In the genomic region with DNA sequence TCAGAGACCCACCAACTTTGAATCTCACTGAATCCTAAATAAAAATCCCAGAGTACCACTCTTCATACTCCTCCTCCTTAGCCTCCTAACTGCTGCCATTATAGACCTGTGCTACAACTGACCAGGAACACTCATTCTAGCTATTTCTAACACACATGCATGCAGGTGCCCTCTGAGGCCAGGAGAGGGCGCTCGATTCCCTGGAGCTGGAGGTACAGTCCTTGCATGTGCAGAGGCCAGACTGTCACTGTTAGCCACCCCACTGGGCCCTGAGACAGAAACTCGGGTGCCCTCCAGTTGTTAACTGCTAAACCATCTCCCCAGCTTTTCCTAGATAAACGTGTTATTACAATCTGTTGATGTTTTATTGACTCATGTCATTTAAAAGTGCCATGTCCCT, we compare ENCODE assay signal across 9 mouse cellular contexts. TPM values are rescaled to one million over a fixed set of nuclear protein-coding genes. Genes with fewer than 3 reads are reported as not detected.
DNase-seq lines count a peak whose midpoint lies in the region; ATAC-seq and TF ChIP-seq lines count a peak whose summit lies in the region.
"Had no signal": no experiment of that assay in that cellular context is flagged by ENCODE, and none has a peak within 500 bp of the region (broad histone marks: within the 10 kb centered on the region; RNA-seq: fewer than 3 reads in every experiment).

No protein-coding gene starts in this region.

- H3K4me3 ChIP-seq in ES-Bruce4 (ENCODE audit: low read depth, low read length): no peak overlapping the region
- H3K4me3 ChIP-seq in liver, embryonic 14.5 days (ENCODE audit: insufficient read depth in 1 of 2, low read depth in 2 of 2, low read length in 2 of 2): no peak overlapping the region
- H3K4me3 ChIP-seq in hindbrain, embryonic 12.5 days: no peak overlapping the region
- H3K4me3 ChIP-seq: midbrain, embryonic 12.5 days had no signal

- peak; percentile 21; the same call in 1 of the 2 replicates for TF ChIP-seq EP300 in ES-Bruce4 (IDR thresholded peaks at IDR 0.05; ENCODE audit: insufficient read depth, low read depth, low read length)
- TF ChIP-seq EP300 in liver, embryonic 14.5 days (IDR thresholded peaks at IDR 0.05; ENCODE audit: low read depth): no peak

- no peak for TF ChIP-seq POLR2A in ES-Bruce4 (IDR thresholded peaks at IDR 0.05; ENCODE audit: insufficient read depth, low read length)

- no peak overlapping the region for H3K27ac ChIP-seq in ES-Bruce4 (ENCODE audit: insufficient read depth, low read length)
- no peak overlapping the region for H3K27ac ChIP-seq in liver, embryonic 14.5 days
- H3K27ac ChIP-seq in hindbrain, embryonic 12.5 days: no peak overlapping the region
- H3K27ac ChIP-seq: midbrain, embryonic 12.5 days had no signal

- H3K9me3 ChIP-seq in ES-Bruce4 (replicated peaks; ENCODE audit: control insufficient read depth, insufficient read depth, low read length, poor library complexity, severe bottlenecking): no peaks in the 10 kb centered on the region
- no peaks in the 10 kb centered on the region for H3K9me3 ChIP-seq in liver, embryonic 14.5 days (ENCODE audit: control insufficient read depth, low read length)
- H3K9me3 ChIP-seq in hindbrain, embryonic 12.5 days (replicated peaks): no peaks in the 10 kb centered on the region
- H3K9me3 ChIP-seq: midbrain, embryonic 12.5 days had no signal

- no peak overlapping the region for H3K4me2 ChIP-seq in liver, embryonic 14.5 days (ENCODE audit: low read depth)
- H3K4me2 ChIP-seq in hindbrain, embryonic 12.5 days (replicated peaks): no peak overlapping the region
- H3K4me2 ChIP-seq: midbrain, embryonic 12.5 days had no signal

- 33% methylated on average over 4 of the region's 4 CpGs for WGBS in liver, embryonic 14.5 days (ENCODE audit: insufficient replicate concordance)
- 39% methylated on average over 4 of the region's 4 CpGs for WGBS in hindbrain, embryonic 12.5 days

- no peak for ATAC-seq in liver, embryonic 14.5 days (ENCODE audit: insufficient read depth)
- no peak for ATAC-seq in hindbrain, embryonic 12.5 days (ENCODE audit: low FRiP score)

- H3K9ac ChIP-seq in ES-Bruce4 (ENCODE audit: low read depth, poor library complexity, severe bottlenecking): no peak overlapping the region
- H3K9ac ChIP-seq in liver, embryonic 14.5 days (replicated peaks): no peak overlapping the region
- no peak overlapping the region for H3K9ac ChIP-seq in hindbrain, embryonic 12.5 days
- H3K9ac ChIP-seq: midbrain, embryonic 12.5 days had no signal

- DNase-seq in kidney, postnatal 10 days: peak; percentile 49
- no peak for DNase-seq in kidney, adult 11 months
- DNase-seq in adrenal gland, postnatal 14 days: peak; percentile 79
- peak in 1 of 3 experiments; percentile 46 for DNase-seq in liver, embryonic 14.5 days (ENCODE audit: low read depth in 3 of 3, low spot score in 3 of 3)
- peak; percentile 39 to 40 for DNase-seq in thymus, postnatal 36 days
- no peak for DNase-seq in ovary, postnatal 14 days (ENCODE audit: low spot score)

- H3K27me3 ChIP-seq in ES-Bruce4 (ENCODE audit: control insufficient read depth, insufficient read depth, low read length, poor library complexity, severe bottlenecking): no peaks in the 10 kb centered on the region
- H3K27me3 ChIP-seq in liver, embryonic 14.5 days (ENCODE audit: control insufficient read depth, insufficient read depth, low read length): no peaks in the 10 kb centered on the region
- no peaks in the 10 kb centered on the region for H3K27me3 ChIP-seq in hindbrain, embryonic 12.5 days
- H3K27me3 ChIP-seq: midbrain, embryonic 12.5 days had no signal

- H3K36me3 ChIP-seq in ES-Bruce4 (ENCODE audit: control insufficient read depth, insufficient read depth, low read length, poor library complexity, severe bottlenecking): peaks cover 8% of the 10 kb centered on the region
- H3K36me3 ChIP-seq in liver, embryonic 14.5 days (replicated peaks; ENCODE audit: control insufficient read depth, insufficient read depth, low read depth): no peaks in the 10 kb centered on the region
- H3K36me3 ChIP-seq in hindbrain, embryonic 12.5 days: peaks cover 11% of the 10 kb centered on the region; the same call in 1 of the 2 replicates

- peak; percentile 99 for TF ChIP-seq CTCF in ES-Bruce4 (IDR thresholded peaks at IDR 0.05; ENCODE audit: low read depth, low read length)
- TF ChIP-seq CTCF in liver, embryonic 14.5 days (IDR thresholded peaks at IDR 0.05; ENCODE audit: low read depth): peak; percentile 84

- H3K4me1 ChIP-seq in ES-Bruce4 (ENCODE audit: control insufficient read depth, insufficient read depth, low read length): no peaks in the 10 kb centered on the region
- peaks cover 5 to 6% of the 10 kb centered on the region in 2 experiments for H3K4me1 ChIP-seq in liver, embryonic 14.5 days (replicated peaks; ENCODE audit: control insufficient read depth in 2 of 2, insufficient read depth in 2 of 2, low read length in 1 of 2)
- H3K4me1 ChIP-seq in hindbrain, embryonic 12.5 days: peaks cover 13% of the 10 kb centered on the region

RNA-seq across cellular contexts. Expression of a gene that starts 3.4 kb away (rescaled TPM):
- 15.9 and 16.1 TPM in 2 replicates for polyA plus RNA-seq in ES-Bruce4 (2011; ENCODE audit: insufficient read depth, insufficient read length, low read depth, missing spikeins)
- total RNA-seq in adrenal gland, postnatal 14 days (2021): 27.6 and 27.7 TPM in 2 replicates
- polyA plus RNA-seq in liver, embryonic 14.5 days (2012; rRNA removed): 6.5 and 8.4 TPM in 2 replicates
- 11.1 and 11.2 TPM in 2 replicates for polyA plus RNA-seq in liver, embryonic 14.5 days (2014; fragmentation: Nextera tagmentation; extraction: Ambion mirVana)
- polyA plus RNA-seq in hindbrain, embryonic 12.5 days (2016; fragmentation: Nextera tagmentation; extraction: Ambion mirVana): 27.4 and 28.0 TPM in 2 replicates

RNA-seq across cellular contexts. Expression of a gene that starts 10.6 kb away (rescaled TPM):
- polyA plus RNA-seq in ES-Bruce4 (2011; ENCODE audit: insufficient read depth, insufficient read length, low read depth, missing spikeins): 3.2 and 5.6 TPM in 2 replicates
- total RNA-seq in adrenal gland, postnatal 14 days (2021): 8.8 and 10.2 TPM in 2 replicates
- polyA plus RNA-seq in liver, embryonic 14.5 days (2012; rRNA removed): 2.0 TPM in 2 replicates
- polyA plus RNA-seq in liver, embryonic 14.5 days (2014; fragmentation: Nextera tagmentation; extraction: Ambion mirVana): 1.1 and 1.2 TPM in 2 replicates
- polyA plus RNA-seq in hindbrain, embryonic 12.5 days (2016; fragmentation: Nextera tagmentation; extraction: Ambion mirVana): 11.7 and 12.8 TPM in 2 replicates

RNA-seq across cellular contexts. Expression of a gene that starts 56.2 kb away (rescaled TPM):
- not detected in 2 replicates for polyA plus RNA-seq in ES-Bruce4 (2011; ENCODE audit: insufficient read depth, insufficient read length, low read depth, missing spikeins)
- total RNA-seq in adrenal gland, postnatal 14 days (2021): 8.1 and 12.4 TPM in 2 replicates
- 7.7 and 9.8 TPM in 2 replicates for polyA plus RNA-seq in liver, embryonic 14.5 days (2012; rRNA removed)
- 9.8 and 11.1 TPM in 2 replicates for polyA plus RNA-seq in liver, embryonic 14.5 days (2014; fragmentation: Nextera tagmentation; extraction: Ambion mirVana)
- polyA plus RNA-seq in hindbrain, embryonic 12.5 days (2016; fragmentation: Nextera tagmentation; extraction: Ambion mirVana): 3.6 and 4.6 TPM in 2 replicates

Comparison
In these comparisons a context has a peak if more than half of its experiments do, and no peak if none do; other contexts are left out.
1. DNase-seq: peak in kidney, postnatal 10 days (single experiment), adrenal gland, postnatal 14 days (single experiment) and thymus, postnatal 36 days (2 of 2); none in kidney, adult 11 months (single experiment) and ovary, postnatal 14 days (single experiment).